Mouse (Mus musculus) left cerebral cortex, adult 11 months (tissue): ENCODE measurements around the gene Ubl7.

ENCODE experiments used
- DNase-seq: peaks from one replicate; pipeline ENCODE4 v3.0.0; 2022; ENCODE audit warnings: low spot score

Gene Ubl7

GRCm38 (mm10) chr9:57967237-57967960, 56.6 kb downstream of the Ubl7 start:
- no peak for DNase-seq

- no peak for DNase-seq
Observed at GRCm38 (mm10) chr9:57968166-57968771, 57.5 kb downstream of the Ubl7 start.

GRCm38 (mm10) chr9:57968783-57969542, 58.2 kb downstream of the Ubl7 start:
- DNase-seq, result no peak

GRCm38 (mm10) chr9:57969736-57970495, 59.1 kb downstream of the Ubl7 start:
- DNase-seq, result no peak

DNA sequence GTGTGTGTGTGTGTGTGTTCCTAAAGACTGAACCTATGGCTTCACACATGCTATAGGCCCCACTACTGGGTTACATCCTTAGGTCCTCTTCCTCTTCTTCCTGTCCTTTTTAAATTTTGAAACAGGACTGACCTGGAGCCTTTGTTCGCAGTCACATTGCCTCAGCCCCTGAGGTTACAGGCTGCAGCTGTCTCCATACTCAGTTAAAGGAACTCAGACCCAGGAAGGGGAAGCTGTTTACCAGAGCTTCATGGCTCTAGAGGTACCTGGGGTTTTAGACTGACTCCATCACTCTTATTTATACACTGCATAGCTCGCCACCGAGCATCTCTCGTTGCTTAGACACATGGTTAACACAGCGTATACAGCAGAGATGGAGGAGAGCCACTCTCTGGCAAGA, 60.6 kb downstream of the Ubl7 start:
- DNase-seq, result no peak

DNA sequence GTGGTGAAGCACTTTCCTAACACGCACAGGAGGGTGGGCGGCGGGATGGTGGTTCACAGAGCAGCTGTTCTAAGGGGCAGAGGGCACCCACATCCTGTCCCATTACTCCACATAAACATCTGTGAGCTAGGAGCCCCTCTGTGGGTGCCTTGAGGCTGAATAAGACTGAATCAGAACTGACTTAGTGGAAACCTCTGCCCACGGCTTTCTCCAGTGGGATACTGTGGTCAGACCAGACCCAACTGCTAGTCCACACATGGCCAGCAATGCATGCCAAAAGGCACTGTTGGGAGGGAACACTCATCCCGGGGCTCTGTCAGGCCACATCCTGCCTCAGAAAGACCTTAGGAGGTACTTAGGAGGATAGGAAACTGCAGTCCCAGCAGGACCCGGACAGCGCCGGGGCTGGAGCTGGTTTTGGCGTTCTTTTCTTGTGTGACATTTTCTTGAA, 61.4 kb downstream of the Ubl7 start:
- no peak for DNase-seq

- DNase-seq, result no peak
Observed at GRCm38 (mm10) chr9:57972776-57973439, 62.1 kb downstream of the Ubl7 start.

DNA sequence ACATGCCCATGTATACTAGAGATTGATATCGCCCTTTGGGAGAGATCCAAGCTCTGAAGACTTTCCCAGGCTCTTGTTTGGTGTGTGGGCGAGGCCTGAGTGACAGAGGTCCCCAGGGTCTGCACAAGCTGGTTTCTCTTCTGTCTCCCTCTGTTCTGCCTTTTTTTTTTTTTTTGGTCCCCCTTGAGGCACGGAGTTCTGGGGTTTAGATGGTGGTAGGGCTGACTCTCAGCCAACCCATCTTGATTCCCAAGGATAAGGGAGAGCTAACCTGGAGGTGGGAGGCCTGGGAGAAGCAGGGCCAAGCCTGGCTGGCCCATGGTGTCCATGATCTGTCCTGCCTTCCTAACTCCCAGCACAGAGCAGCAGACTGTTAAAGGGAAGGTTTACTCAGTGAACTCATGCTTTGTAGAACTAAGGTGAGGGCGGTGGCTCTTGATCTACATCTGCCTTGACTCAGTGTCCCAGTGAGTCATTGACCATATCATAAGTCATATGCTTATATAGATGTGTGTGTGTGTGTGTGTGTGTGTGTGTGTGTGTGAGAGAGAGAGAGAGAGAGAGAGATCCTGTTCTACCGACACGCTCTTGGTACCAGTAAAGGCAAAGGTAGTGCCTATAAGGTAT, 62.8 kb downstream of the Ubl7 start:
- DNase-seq, result no peak

DNA sequence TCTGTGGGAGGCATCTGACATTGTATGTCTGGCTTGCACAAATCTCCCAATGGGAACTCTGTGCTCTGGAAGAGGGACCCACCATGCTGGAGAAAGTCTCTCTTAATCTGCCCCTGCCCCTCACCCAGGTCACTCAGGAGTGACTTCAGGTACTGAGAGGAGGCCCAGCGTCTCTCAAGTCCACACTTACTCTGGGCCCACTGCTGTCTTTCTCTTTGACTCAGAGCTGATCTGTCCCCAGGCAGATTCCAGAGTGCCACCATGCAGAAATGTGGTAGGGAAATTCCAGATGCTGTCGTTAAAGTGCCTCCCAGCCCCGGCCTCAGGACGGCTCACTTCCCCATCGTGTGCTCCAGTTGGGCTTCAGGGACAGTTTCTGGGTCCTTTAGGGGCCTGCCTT, 63.4 kb downstream of the Ubl7 start:
- no peak for DNase-seq

- no peak for DNase-seq
Observed at GRCm38 (mm10) chr9:57975200-57975821, 64.5 kb downstream of the Ubl7 start.

GRCm38 (mm10) chr9:57978025-57978424, 67.2 kb downstream of the Ubl7 start:
- no peak for DNase-seq

- no peak for DNase-seq
Observed at GRCm38 (mm10) chr9:57978858-57979257, 68.1 kb downstream of the Ubl7 start.
